Mouse (Mus musculus): ENCODE measurements around the gene Tinagl1. TPM values are rescaled to one million over a fixed set of nuclear protein-coding genes. Genes with fewer than 3 reads are reported as not detected.

Tinagl1 gene
- total and polyA plus RNA-seq, 3 experiments, result 6.1 to 21.9 TPM; not detected in 1

DNA sequence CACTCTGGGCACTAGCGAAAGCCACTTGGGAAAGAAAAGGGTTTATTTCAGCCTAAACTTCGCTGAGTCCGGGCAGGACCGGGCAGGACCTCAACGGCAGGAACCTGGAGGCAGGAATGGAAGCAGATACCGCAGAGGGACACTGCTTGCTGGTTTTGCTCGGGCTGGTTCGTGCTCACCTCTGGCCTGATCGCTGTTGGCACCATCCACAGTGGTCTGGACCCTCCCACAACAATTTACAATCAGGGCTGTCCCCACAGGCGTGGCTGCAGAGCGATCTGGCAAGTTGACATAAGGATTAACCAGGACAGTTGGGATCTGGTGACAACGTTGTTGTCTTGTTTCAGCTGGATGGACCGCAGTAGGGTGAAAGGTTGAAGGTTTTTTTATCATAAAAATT, 21.0 kb upstream of the Tinagl1 start:
- no peaks in the 10 kb centered on the region; a peak in 1 of 4 replicates for H3K36me3 ChIP-seq (ENCODE audit: control insufficient read depth in 1 of 2, insufficient read depth in 2 of 2, low read length in 2 of 2)
- DNase-seq (ENCODE audit: low read depth, low spot score), result no peak
- no peaks in the 10 kb centered on the region for H3K9me3 ChIP-seq (replicated peaks; ENCODE audit: insufficient read depth, low read length)
- TF ChIP-seq RAD21 (IDR thresholded peaks at IDR 0.05; ENCODE audit: low read depth, low read length) (no peak), NELFE (IDR thresholded peaks at IDR 0.05; ENCODE audit: low read depth, low read length) (no peak), E2F4 (IDR thresholded peaks at IDR 0.05; ENCODE audit: borderline replicate concordance, low read depth, low read length) (no peak), MXI1 (IDR thresholded peaks at IDR 0.05; ENCODE audit: low read depth, low read length) (no peak), MAX (IDR thresholded peaks at IDR 0.05; ENCODE audit: low read length) (no peak), EP300 (IDR thresholded peaks at IDR 0.05; ENCODE audit: low read depth in 1 of 2, low read length in 2 of 2) (no peak), MEF2A (IDR thresholded peaks at IDR 0.05; ENCODE audit: extremely low read depth, insufficient replicate concordance, low read depth, low read length, poor library complexity, severe bottlenecking) (no peak), ZNF384 (IDR thresholded peaks at IDR 0.05; ENCODE audit: low read depth, low read length) (no peak), JUND (IDR thresholded peaks at IDR 0.05; ENCODE audit: low read depth, low read length) (no peak)
- no peak overlapping the region for H3K9ac ChIP-seq (ENCODE audit: control insufficient read depth, low read depth, low read length, poor library complexity, severe bottlenecking)
- H3K4me3 ChIP-seq (ENCODE audit: control insufficient read depth in 1 of 2, insufficient read depth in 1 of 2, low read depth in 2 of 2, low read length in 2 of 2), result no peak overlapping the region
- H3K27ac ChIP-seq (ENCODE audit: control insufficient read depth, low read depth, low read length), result no peak overlapping the region
- peaks cover 1 to 6% of the 10 kb centered on the region in 2 experiments; a peak in 2 of 4 replicates for H3K27me3 ChIP-seq (ENCODE audit: control insufficient read depth in 1 of 2, insufficient read depth in 2 of 2, low read length in 2 of 2)
- H3K79me2 ChIP-seq (ENCODE audit: control insufficient read depth, insufficient read depth, low read length, poor library complexity), result no peaks in the 10 kb centered on the region
- peaks cover 0 to 12% of the 10 kb centered on the region in 2 experiments; a peak in 2 of 4 replicates for H3K4me1 ChIP-seq (ENCODE audit: control insufficient read depth in 1 of 2, insufficient read depth in 2 of 2, low read length in 2 of 2)

DNA sequence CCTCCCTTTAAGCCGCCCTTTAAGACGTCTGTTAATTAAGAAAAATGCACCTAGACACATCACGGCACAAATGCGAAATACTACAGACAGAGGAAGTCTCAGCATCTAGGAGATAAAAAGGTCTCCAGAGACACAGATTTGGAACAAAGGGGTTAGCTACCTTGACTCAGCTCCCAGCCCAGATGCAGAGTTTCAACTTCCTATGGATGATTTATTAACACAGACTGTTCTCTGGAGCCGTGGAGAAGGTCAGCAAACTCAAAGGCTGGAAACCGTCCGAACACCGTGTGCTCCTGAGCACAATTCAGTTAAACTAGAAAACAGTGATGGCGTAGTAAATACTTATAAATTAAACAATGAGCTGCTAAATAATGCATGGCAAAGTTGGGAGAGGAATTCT, 17.3 kb upstream of the Tinagl1 start:
- peaks cover 3 to 6% of the 10 kb centered on the region in 2 experiments; a peak in 3 of 4 replicates for H3K27me3 ChIP-seq (ENCODE audit: control insufficient read depth in 1 of 2, insufficient read depth in 2 of 2, low read length in 2 of 2)
- DNase-seq (ENCODE audit: low read depth, low spot score), result no peak
- H3K9ac ChIP-seq (ENCODE audit: control insufficient read depth, low read depth, low read length, poor library complexity, severe bottlenecking), result no peak overlapping the region
- no peak overlapping the region for H3K4me3 ChIP-seq (ENCODE audit: control insufficient read depth in 1 of 2, insufficient read depth in 1 of 2, low read depth in 2 of 2, low read length in 2 of 2)
- peaks cover 0 to 7% of the 10 kb centered on the region in 2 experiments; a peak in 2 of 4 replicates for H3K36me3 ChIP-seq (ENCODE audit: control insufficient read depth in 1 of 2, insufficient read depth in 2 of 2, low read length in 2 of 2)
- H3K9me3 ChIP-seq (replicated peaks; ENCODE audit: insufficient read depth, low read length), result no peaks in the 10 kb centered on the region
- no peak overlapping the region for H3K27ac ChIP-seq (ENCODE audit: control insufficient read depth, low read depth, low read length)
- H3K79me2 ChIP-seq (ENCODE audit: control insufficient read depth, insufficient read depth, low read length, poor library complexity), result no peaks in the 10 kb centered on the region
- peaks cover 3 to 8% of the 10 kb centered on the region in 2 experiments for H3K4me1 ChIP-seq (ENCODE audit: control insufficient read depth in 1 of 2, insufficient read depth in 2 of 2, low read length in 2 of 2)
- TF ChIP-seq MYC (IDR thresholded peaks at IDR 0.05; ENCODE audit: low read depth, low read length) (no peak), RAD21 (IDR thresholded peaks at IDR 0.05; ENCODE audit: low read depth, low read length) (no peak), ZNF384 (IDR thresholded peaks at IDR 0.05; ENCODE audit: low read depth, low read length) (no peak), GABPA (IDR thresholded peaks at IDR 0.05; ENCODE audit: low read depth, low read length) (no peak), POLR2AphosphoS2 (IDR thresholded peaks at IDR 0.05; ENCODE audit: low read length) (no peak), POLR2AphosphoS5 (IDR thresholded peaks at IDR 0.05; ENCODE audit: borderline replicate concordance, low read depth, low read length) (no peak), USF2 (IDR thresholded peaks at IDR 0.05; ENCODE audit: borderline replicate concordance in 1 of 2, insufficient read depth in 1 of 2, low read depth in 1 of 2, low read length in 2 of 2) (no peak), TBP (IDR thresholded peaks at IDR 0.05; ENCODE audit: low read depth, low read length) (no peak), NRF1 (IDR thresholded peaks at IDR 0.05; ENCODE audit: insufficient read depth, low read depth, low read length, poor library complexity, severe bottlenecking) (no peak), USF1 (IDR thresholded peaks at IDR 0.05; ENCODE audit: low read depth, low read length) (no peak), MYB (IDR thresholded peaks at IDR 0.05; ENCODE audit: low read depth, low read length) (no peak), SIN3A (IDR thresholded peaks at IDR 0.05; ENCODE audit: low read length) (no peak), EP300 (IDR thresholded peaks at IDR 0.05; ENCODE audit: low read depth in 1 of 2, low read length in 2 of 2) (no peak), BHLHE40 (IDR thresholded peaks at IDR 0.05; ENCODE audit: borderline replicate concordance, low read depth, low read length) (no peak), HCFC1 (IDR thresholded peaks at IDR 0.05; ENCODE audit: low read depth, low read length) (no peak), MAFK (IDR thresholded peaks at IDR 0.05; ENCODE audit: borderline replicate concordance, low read depth, low read length) (no peak), POLR2A (IDR thresholded peaks at IDR 0.05; ENCODE audit: control insufficient read depth in 1 of 2, insufficient read depth in 1 of 2, low read depth in 1 of 2, low read length in 2 of 2, poor library complexity in 1 of 2) (no peak)

Measured in MEL (cell line).